Mouse (Mus musculus): ENCODE measurements at regions not wholly inside any gene's neighbourhood (a gene's known extent, or its start where the extent isn't known, plus 50 kb on each side); places are given as distances from the start of the nearest gene placed in this dataset.

- no peak for DNase-seq (ENCODE audit: low read depth)
These were observed 142.2 kb downstream of the Pax1 start for GRCm38 (mm10) chr2:147503962-147504361.

GRCm38 (mm10) chr2:147498731-147499130, 137.0 kb downstream of the Pax1 start:
- no peak for DNase-seq (ENCODE audit: low read depth)

DNA sequence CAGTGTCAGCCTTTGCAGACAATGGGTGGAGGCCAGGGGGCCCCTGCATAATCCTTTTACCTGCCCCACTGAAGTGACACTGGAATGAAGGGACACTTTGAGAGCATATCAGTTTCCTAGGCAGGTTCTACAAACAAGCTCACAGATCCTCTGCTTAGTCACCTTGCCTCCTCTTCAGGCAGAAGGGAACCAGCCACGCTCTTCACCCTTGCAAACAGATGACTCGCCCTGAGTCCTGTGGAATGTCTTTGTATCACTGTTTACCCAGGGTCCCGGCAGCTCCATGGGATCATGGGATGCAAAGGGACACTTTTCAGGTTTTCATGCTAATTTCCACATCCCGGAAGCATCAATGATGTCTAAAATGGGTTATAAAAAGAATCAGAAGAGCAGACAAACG, 94.2 kb downstream of the Pax1 start:
- no peak for DNase-seq (ENCODE audit: low read depth)

- no peak for DNase-seq (ENCODE audit: low read depth)
These were observed 92.9 kb downstream of the Pax1 start for GRCm38 (mm10) chr2:147454362-147455257.

Data from induced T-regulatory cell, adult 2 months (primary cell).